Mouse (Mus musculus): ENCODE measurements around the gene Clic3.
A peak's percentile ranks its signal among the peaks of the same experiment; 100 is the strongest.
"Not testable (repeated sequence)": the region's sequence is repeated elsewhere in the genome, so short reads cannot be mapped to it uniquely, and the experiment has no call there.

Clic3 gene

GRCm38 (mm10) chr2:25456205-25456953, at the start of gene Clic3:
Gene Clic3 (plus strand): TSS chr2:25456838.
- no peak for DNase-seq (ENCODE audit: low spot score in 2 of 2)

- DNase-seq (ENCODE audit: low spot score in 2 of 2), result no peak
Measured at GRCm38 (mm10) chr2:25408908-25409307, 47.7 kb upstream of the Clic3 start.

- DNase-seq (ENCODE audit: low spot score in 2 of 2), result not testable (repeated sequence)
Measured at GRCm38 (mm10) chr2:25413436-25413835, 43.2 kb upstream of the Clic3 start.

GRCm38 (mm10) chr2:25417426-25417825, 39.2 kb upstream of the Clic3 start:
- no peak for DNase-seq (ENCODE audit: low spot score in 2 of 2)

- no peak for DNase-seq (ENCODE audit: low spot score in 2 of 2)
Measured at GRCm38 (mm10) chr2:25421896-25422295, 34.7 kb upstream of the Clic3 start.

- DNase-seq (ENCODE audit: low spot score in 2 of 2), result no peak
Measured at GRCm38 (mm10) chr2:25422587-25423410, 33.8 kb upstream of the Clic3 start, which contains the start of gene Fut7. Gene Fut7 (plus strand): TSS chr2:25423267.

GRCm38 (mm10) chr2:25423626-25424025, 33.0 kb upstream of the Clic3 start:
- no peak for DNase-seq (ENCODE audit: low spot score in 2 of 2)

GRCm38 (mm10) chr2:25425481-25425880, 31.2 kb upstream of the Clic3 start:
- DNase-seq (ENCODE audit: low spot score in 2 of 2), result no peak

GRCm38 (mm10) chr2:25426721-25427191, 29.9 kb upstream of the Clic3 start:
- DNase-seq (ENCODE audit: low spot score in 2 of 2), result peak; percentile 49 to 59

- DNase-seq (ENCODE audit: low spot score in 2 of 2), result no peak
Measured at GRCm38 (mm10) chr2:25427256-25427655, 29.4 kb upstream of the Clic3 start.

- DNase-seq (ENCODE audit: low spot score in 2 of 2), result peak; percentile 93 to 95
Measured at GRCm38 (mm10) chr2:25428442-25429236, 28.0 kb upstream of the Clic3 start, which contains the start of gene Abca2. Gene Abca2 (plus strand): TSS chr2:25428703.

GRCm38 (mm10) chr2:25429435-25430180, 27.0 kb upstream of the Clic3 start:
- no peak for DNase-seq (ENCODE audit: low spot score in 2 of 2)

- DNase-seq (ENCODE audit: low spot score in 2 of 2), result no peak
Measured at GRCm38 (mm10) chr2:25430395-25431233, 26.0 kb upstream of the Clic3 start.

GRCm38 (mm10) chr2:25431308-25431855, 25.3 kb upstream of the Clic3 start:
- no peak for DNase-seq (ENCODE audit: low spot score in 2 of 2)

- no peak for DNase-seq (ENCODE audit: low spot score in 2 of 2)
Measured at GRCm38 (mm10) chr2:25432326-25433098, 24.1 kb upstream of the Clic3 start.

GRCm38 (mm10) chr2:25433101-25433500, 23.5 kb upstream of the Clic3 start:
- DNase-seq (ENCODE audit: low spot score in 2 of 2), result no peak

GRCm38 (mm10) chr2:25434292-25434691, 22.3 kb upstream of the Clic3 start:
- no peak for DNase-seq (ENCODE audit: low spot score in 2 of 2)

GRCm38 (mm10) chr2:25436286-25436820, 20.3 kb upstream of the Clic3 start:
- DNase-seq (ENCODE audit: low spot score in 2 of 2), result no peak

GRCm38 (mm10) chr2:25441067-25441466, 15.6 kb upstream of the Clic3 start:
- no peak for DNase-seq (ENCODE audit: low spot score in 2 of 2)

All from frontal cortex, postnatal 25 days (tissue).